Mouse (Mus musculus): ENCODE measurements around the gene Ppp1r13l.

DNA sequence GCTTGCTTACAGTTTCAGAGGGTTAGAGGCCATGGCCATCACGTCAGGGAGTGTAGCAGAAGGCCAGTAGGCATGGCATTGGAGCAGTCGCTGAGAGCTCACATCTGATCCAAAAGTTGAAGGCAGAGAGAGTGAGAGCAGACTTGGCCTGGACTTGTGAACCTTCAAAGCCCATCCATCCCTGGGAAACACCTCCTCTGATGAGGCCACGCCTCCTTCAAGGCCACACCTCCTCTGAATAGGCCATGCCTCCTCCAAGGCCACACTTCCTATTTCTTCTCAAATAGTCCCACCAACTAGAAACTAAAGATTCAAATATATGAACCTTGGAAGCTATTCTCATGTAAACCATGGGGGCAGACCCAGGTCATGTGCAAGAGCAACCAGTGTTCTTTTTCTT is 24.0 kb upstream of the Ppp1r13l start:
- TF ChIP-seq GATA1 (IDR thresholded peaks at IDR 0.05; ENCODE audit: borderline replicate concordance, low read length) = no peak
- TF ChIP-seq FLI1 (IDR thresholded peaks at IDR 0.05; ENCODE audit: low read length) = no peak

Data from megakaryocyte, embryonic 14.5 days (primary cell).